Comparison of ENCODE assay signal across 12 mouse cellular contexts in the genomic region with DNA sequence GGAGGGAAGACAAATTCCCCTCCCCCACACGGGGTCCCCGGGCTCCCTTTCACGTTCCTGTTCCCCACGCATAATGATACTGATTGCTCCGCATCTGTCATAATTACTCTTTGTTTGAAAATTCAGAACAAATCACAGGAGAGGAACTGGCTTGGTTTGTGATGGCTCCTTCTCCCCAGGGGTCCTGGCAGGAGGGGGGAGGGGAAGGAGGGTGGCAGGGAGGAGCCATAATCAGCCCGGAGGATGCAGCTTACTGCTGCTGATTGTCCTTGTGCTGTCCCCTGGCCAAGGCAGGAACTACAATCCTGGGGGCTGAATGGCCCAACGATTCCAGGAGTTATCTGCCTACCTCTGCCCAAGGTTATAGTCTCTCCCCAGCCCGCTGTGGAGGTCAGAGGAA. TPM values are rescaled to one million over a fixed set of nuclear protein-coding genes. Genes with fewer than 3 reads are reported as not detected.
DNase-seq lines count a peak whose midpoint lies in the region; ATAC-seq and TF ChIP-seq lines count a peak whose summit lies in the region.
"Had no signal": no experiment of that assay in that cellular context is flagged by ENCODE, and none has a peak within 500 bp of the region (broad histone marks: within the 10 kb centered on the region; RNA-seq: fewer than 3 reads in every experiment).

No protein-coding gene starts in this region.

- no peak overlapping the region for H3K4me3 ChIP-seq in heart, embryonic 12.5 days
- no peak overlapping the region for H3K4me3 ChIP-seq in heart, adult 2 months
- no peak overlapping the region for H3K4me3 ChIP-seq in forebrain, embryonic 13.5 days
- no peak overlapping the region for H3K4me3 ChIP-seq in midbrain, embryonic 12.5 days
- H3K4me3 ChIP-seq: embryonic facial prominence, embryonic 15.5 days had no signal

- no peak for DNase-seq in heart, adult 2 months
- DNase-seq in ES-CJ7 (ENCODE audit: low read depth, low spot score): peak; percentile 66
- DNase-seq in right cerebral cortex, adult 18-20 months: no peak
- DNase-seq in urinary bladder, postnatal 25 days (ENCODE audit: low spot score): no peak
- DNase-seq in left cerebral cortex, postnatal 14 days (ENCODE audit: low spot score in 2 of 2): no peak
- DNase-seq: B cell, adult 2 months; kidney, postnatal 10 days; lung, postnatal 36 days had no signal

- H3K9me3 ChIP-seq in heart, embryonic 12.5 days (replicated peaks): no peaks in the 10 kb centered on the region
- H3K9me3 ChIP-seq in forebrain, embryonic 13.5 days (replicated peaks): no peaks in the 10 kb centered on the region
- H3K9me3 ChIP-seq in midbrain, embryonic 12.5 days: no peaks in the 10 kb centered on the region
- H3K9me3 ChIP-seq: embryonic facial prominence, embryonic 15.5 days had no signal

- H3K4me2 ChIP-seq in heart, embryonic 12.5 days: peak overlapping the region; percentile 36
- peak overlapping the region; percentile 27 for H3K4me2 ChIP-seq in forebrain, embryonic 13.5 days
- peak overlapping the region; percentile 34 for H3K4me2 ChIP-seq in midbrain, embryonic 12.5 days (replicated peaks)
- H3K4me2 ChIP-seq: embryonic facial prominence, embryonic 15.5 days had no signal

- 5% methylated on average over 8 of the region's 8 CpGs for WGBS in heart, embryonic 12.5 days
- 7% methylated on average over 8 of the region's 8 CpGs for WGBS in heart, adult 2 months
- 5% methylated on average over 8 of the region's 8 CpGs for WGBS in forebrain, embryonic 13.5 days
- 11% methylated on average over 8 of the region's 8 CpGs for WGBS in midbrain, embryonic 12.5 days

- H3K9ac ChIP-seq in heart, embryonic 12.5 days: no peak overlapping the region
- H3K9ac ChIP-seq in heart, adult 2 months (ENCODE audit: low read depth, low read length): no peak overlapping the region
- H3K9ac ChIP-seq in forebrain, embryonic 13.5 days: peak overlapping the region; percentile 31; the same call in 1 of the 2 replicates
- H3K9ac ChIP-seq in midbrain, embryonic 12.5 days (replicated peaks): peak overlapping the region; percentile 39; the same call in 1 of the 2 replicates
- H3K9ac ChIP-seq: embryonic facial prominence, embryonic 15.5 days had no signal

- peak overlapping the region; percentile 32; the same call in 1 of the 2 replicates for H3K27ac ChIP-seq in heart, embryonic 12.5 days (ENCODE audit: poor library complexity, severe bottlenecking)
- no peak overlapping the region for H3K27ac ChIP-seq in heart, adult 2 months
- peak overlapping the region; percentile 31 for H3K27ac ChIP-seq in forebrain, embryonic 13.5 days
- H3K27ac ChIP-seq in midbrain, embryonic 12.5 days (replicated peaks): peak overlapping the region; percentile 96
- H3K27ac ChIP-seq: embryonic facial prominence, embryonic 15.5 days had no signal

- TF ChIP-seq EP300 in heart, adult 2 months (IDR thresholded peaks at IDR 0.05; ENCODE audit: insufficient read depth, low read depth, low read length): no peak

- no peaks in the 10 kb centered on the region for H3K36me3 ChIP-seq in heart, embryonic 12.5 days
- H3K36me3 ChIP-seq in heart, adult 2 months (ENCODE audit: control insufficient read depth, insufficient read depth, low read length): no peaks in the 10 kb centered on the region
- peaks cover 28% of the 10 kb centered on the region for H3K36me3 ChIP-seq in forebrain, embryonic 13.5 days (ENCODE audit: poor library complexity, severe bottlenecking)
- H3K36me3 ChIP-seq in midbrain, embryonic 12.5 days: peaks cover 26% of the 10 kb centered on the region
- H3K36me3 ChIP-seq: embryonic facial prominence, embryonic 15.5 days had no signal

- H3K79me2 ChIP-seq in heart, adult 2 months (replicated peaks; ENCODE audit: control insufficient read depth, insufficient read depth, low read length): no peaks in the 10 kb centered on the region

- H3K27me3 ChIP-seq in heart, embryonic 12.5 days (replicated peaks): peaks cover 15% of the 10 kb centered on the region
- H3K27me3 ChIP-seq in heart, adult 2 months (ENCODE audit: control insufficient read depth, insufficient read depth, low read length): no peaks in the 10 kb centered on the region; the same call in 1 of the 2 replicates
- H3K27me3 ChIP-seq in forebrain, embryonic 13.5 days: no peaks in the 10 kb centered on the region
- no peaks in the 10 kb centered on the region for H3K27me3 ChIP-seq in midbrain, embryonic 12.5 days

- TF ChIP-seq POLR2A in heart, adult 2 months (IDR thresholded peaks at IDR 0.05; ENCODE audit: insufficient read depth, low read depth, low read length): no peak

- TF ChIP-seq CTCF in heart, adult 2 months (IDR thresholded peaks at IDR 0.05): no peak

- peaks cover 46% of the 10 kb centered on the region for H3K4me1 ChIP-seq in heart, embryonic 12.5 days (replicated peaks)
- H3K4me1 ChIP-seq in heart, adult 2 months (ENCODE audit: control insufficient read depth, insufficient read depth, low read length): no peaks in the 10 kb centered on the region
- peaks cover 84% of the 10 kb centered on the region for H3K4me1 ChIP-seq in forebrain, embryonic 13.5 days
- peaks cover 94% of the 10 kb centered on the region for H3K4me1 ChIP-seq in midbrain, embryonic 12.5 days

- intact Hi-C loops in heart, adult 2 months (cut with DNase I): no loop called here
- intact Hi-C loops in left cerebral cortex, postnatal 14 days (cut with DNase I): no loop called here

- no peak for ATAC-seq in heart, embryonic 12.5 days (ENCODE audit: insufficient number of reproducible peaks, low FRiP score)
- ATAC-seq in forebrain, embryonic 13.5 days: 0 out of 2 replicates have a peak, but pooled peaks have one; percentile 23
- ATAC-seq in midbrain, embryonic 12.5 days (ENCODE audit: low FRiP score, low read depth): no peak

RNA-seq across cellular contexts. Expression of gene Igdcc3, which starts 15.6 kb away (rescaled TPM):
- polyA plus RNA-seq in heart, embryonic 12.5 days (2016; fragmentation: Nextera tagmentation; extraction: Ambion mirVana): 4.8 and 5.5 TPM in 2 replicates
- under 1 TPM; 0.07 to 0.10 TPM for total RNA-seq in heart, adult 2 months (2021)
- polyA plus RNA-seq in heart, adult 2 months (2012; rRNA removed): 0.12 and 0.16 TPM in 2 replicates
- 13.2 and 16.0 TPM in 2 replicates for polyA plus RNA-seq in forebrain, embryonic 13.5 days (2015; fragmentation: Nextera tagmentation; extraction: Ambion mirVana)
- polyA plus RNA-seq in midbrain, embryonic 12.5 days (2016; fragmentation: Nextera tagmentation; extraction: Ambion mirVana): 62.1 and 74.7 TPM in 2 replicates
- 1 to 10 TPM; 2.8 to 3.8 TPM for total RNA-seq in left cerebral cortex, postnatal 14 days (2021)

RNA-seq across cellular contexts. Expression of gene Parp16, which starts 38.5 kb away (rescaled TPM):
- 5.0 and 5.8 TPM in 2 replicates for polyA plus RNA-seq in heart, embryonic 12.5 days (2016; fragmentation: Nextera tagmentation; extraction: Ambion mirVana)
- total RNA-seq in heart, adult 2 months (2021): 1 to 10 TPM; 2.6 to 3.1 TPM
- 3.7 and 4.8 TPM in 2 replicates for polyA plus RNA-seq in heart, adult 2 months (2012; rRNA removed)
- polyA plus RNA-seq in forebrain, embryonic 13.5 days (2015; fragmentation: Nextera tagmentation; extraction: Ambion mirVana): 5.1 and 6.1 TPM in 2 replicates
- polyA plus RNA-seq in midbrain, embryonic 12.5 days (2016; fragmentation: Nextera tagmentation; extraction: Ambion mirVana): 5.6 and 6.5 TPM in 2 replicates
- total RNA-seq in left cerebral cortex, postnatal 14 days (2021): 1 to 10 TPM; 3.1 to 3.9 TPM

RNA-seq across cellular contexts. Expression of gene Igdcc4, which starts 55.3 kb away (rescaled TPM):
- 12.9 and 13.0 TPM in 2 replicates for polyA plus RNA-seq in heart, embryonic 12.5 days (2016; fragmentation: Nextera tagmentation; extraction: Ambion mirVana)
- 10 to 100 TPM; 10.2 to 12.4 TPM for total RNA-seq in heart, adult 2 months (2021)
- polyA plus RNA-seq in heart, adult 2 months (2012; rRNA removed): 7.3 and 12.0 TPM in 2 replicates
- polyA plus RNA-seq in forebrain, embryonic 13.5 days (2015; fragmentation: Nextera tagmentation; extraction: Ambion mirVana): 10.5 and 10.8 TPM in 2 replicates
- polyA plus RNA-seq in midbrain, embryonic 12.5 days (2016; fragmentation: Nextera tagmentation; extraction: Ambion mirVana): 18.2 and 19.5 TPM in 2 replicates
- 10 to 100 TPM; 20.5 to 26.1 TPM for total RNA-seq in left cerebral cortex, postnatal 14 days (2021)

Comparison
In these comparisons a context has a peak if more than half of its experiments do, and no peak if none do; other contexts are left out.
1. H3K9ac ChIP-seq: peak in forebrain, embryonic 13.5 days (single experiment) and midbrain, embryonic 12.5 days (single experiment); none in heart, embryonic 12.5 days (single experiment) and heart, adult 2 months (single experiment).
2. Peak in every context shown above with its lines, with median percentiles within 50 percentile points of each other: H3K4me2 ChIP-seq.